Mouse (Mus musculus) MEL (cell line): ENCODE data around the gene Sik3. TPM values are rescaled to one million over a fixed set of nuclear protein-coding genes. Genes with fewer than 3 reads are reported as not detected.

Experiments
- DNase-seq: peaks from one replicate; pipeline ENCODE4 v3.0.0; 2011; ENCODE audit warnings: low read depth, low spot score
- H3K27ac ChIP-seq: 2 replicates; pipeline ENCODE4 v1.5.1; 2012; ENCODE audit warnings: low read depth, mild to moderate bottlenecking, control low read depth, low read length, moderate library complexity; ENCODE audit not compliant: control insufficient read depth
- H3K27me3 ChIP-seq, 2 experiments: fragments of 150-350 bp in 1 of 2; sonication (generic) in 1 of 2; 2 replicates each; pipeline ENCODE4 v1.6.1; 2012; ENCODE audit warnings: low read length in 2 of 2, mild to moderate bottlenecking in 2 of 2, improper control_type of control experiment in 1 of 2, moderate library complexity in 1 of 2; ENCODE audit not compliant: insufficient read depth in 2 of 2, control insufficient read depth in 1 of 2
- H3K36me3 ChIP-seq, 2 experiments: 2 replicates each; pipeline ENCODE4 v1.6.1; 2012 to 2014; ENCODE audit warnings: low read length in 2 of 2, improper control_type of control experiment in 1 of 2, inconsistent platforms in 1 of 2, mild to moderate bottlenecking in 1 of 2; ENCODE audit not compliant: insufficient read depth in 2 of 2, control insufficient read depth in 1 of 2
- H3K4me1 ChIP-seq, 2 experiments: fragments of 150-350 bp in 1 of 2; sonication (generic) in 1 of 2; 2 replicates each; pipeline ENCODE4 v1.6.1; 2012; ENCODE audit warnings: low read length in 2 of 2, improper control_type of control experiment in 1 of 2, mild to moderate bottlenecking in 1 of 2; ENCODE audit not compliant: insufficient read depth in 2 of 2, control insufficient read depth in 1 of 2
- H3K4me3 ChIP-seq, 2 experiments: fragments of 150-350 bp in 1 of 2; sonication (generic) in 1 of 2; 2 replicates each; pipeline ENCODE4 v1.5.1; 2012; ENCODE audit warnings: low read depth in 2 of 2, low read length in 2 of 2, mild to moderate bottlenecking in 2 of 2, moderate library complexity in 2 of 2, control low read depth in 1 of 2, improper control_type of control experiment in 1 of 2; ENCODE audit not compliant: control insufficient read depth in 1 of 2, insufficient read depth in 1 of 2
- H3K79me2 ChIP-seq: 2 replicates; pipeline ENCODE4 v1.6.1; 2012; ENCODE audit warnings: mild to moderate bottlenecking, low read length, moderate library complexity; ENCODE audit not compliant: control insufficient read depth, poor library complexity, insufficient read depth
- H3K9ac ChIP-seq: 2 replicates; pipeline ENCODE4 v1.6.1; 2012; ENCODE audit warnings: low read depth, mild to moderate bottlenecking, control low read depth, low read length, moderate library complexity; ENCODE audit not compliant: control insufficient read depth, poor library complexity, severe bottlenecking
- H3K9me3 ChIP-seq: fragments of 150-350 bp; sonication (generic); replicated peaks from 2 replicates; pipeline ENCODE4 v1.6.1; 2012; ENCODE audit warnings: mild to moderate bottlenecking, low read length, improper control_type of control experiment, moderate library complexity; ENCODE audit not compliant: insufficient read depth
- BHLHE40 ChIP-seq: IDR thresholded peaks from 2 replicates; pipeline ENCODE4 v1.6.1; 2012; ENCODE audit warnings: low read depth, mild to moderate bottlenecking, inconsistent platforms, low read length, improper control_type of control experiment, borderline replicate concordance
- ELF1 ChIP-seq: IDR thresholded peaks from 2 replicates; pipeline ENCODE4 v1.6.1; 2014; ENCODE audit warnings: low read depth, mild to moderate bottlenecking, inconsistent platforms, low read length, improper control_type of control experiment, moderate library complexity
- EP300 ChIP-seq, 2 experiments: IDR thresholded peaks; 2 replicates each; pipeline ENCODE4 v1.6.1; 2011; ENCODE audit warnings: improper control_type of control experiment in 2 of 2, low read length in 2 of 2, low read depth in 1 of 2, mild to moderate bottlenecking in 1 of 2
- JUND ChIP-seq: IDR thresholded peaks from 2 replicates; pipeline ENCODE4 v1.6.1; 2011; ENCODE audit warnings: low read depth, mild to moderate bottlenecking, improper control_type of control experiment, low read length
- MAX ChIP-seq: IDR thresholded peaks from 2 replicates; pipeline ENCODE4 v1.6.1; 2011; ENCODE audit warnings: low read length, improper control_type of control experiment
- MEF2A ChIP-seq: IDR thresholded peaks from 2 replicates; pipeline ENCODE4 v1.6.1; 2014; ENCODE audit warnings: low read depth, mild to moderate bottlenecking, inconsistent platforms, low read length, improper control_type of control experiment; ENCODE audit not compliant: poor library complexity, insufficient replicate concordance, severe bottlenecking; ENCODE audit errors: extremely low read depth
- MYC ChIP-seq: IDR thresholded peaks from 2 replicates; pipeline ENCODE4 v1.6.1; 2011; ENCODE audit warnings: low read depth, mild to moderate bottlenecking, low read length, improper control_type of control experiment, moderate library complexity
- NELFE ChIP-seq: IDR thresholded peaks from 2 replicates; pipeline ENCODE4 v1.6.1; 2011; ENCODE audit warnings: low read depth, low read length, improper control_type of control experiment
- NRF1 ChIP-seq: IDR thresholded peaks from 2 replicates; pipeline ENCODE4 v1.6.1; 2014; ENCODE audit warnings: low read depth, mild to moderate bottlenecking, inconsistent platforms, low read length, improper control_type of control experiment, moderate library complexity; ENCODE audit not compliant: poor library complexity, insufficient read depth, severe bottlenecking
- TBP ChIP-seq: IDR thresholded peaks from 2 replicates; pipeline ENCODE4 v1.8.0; 2011; ENCODE audit warnings: low read depth, low read length, improper control_type of control experiment
- USF1 ChIP-seq: IDR thresholded peaks from 2 replicates; pipeline ENCODE4 v1.6.1; 2014; ENCODE audit warnings: low read depth, mild to moderate bottlenecking, inconsistent platforms, low read length, improper control_type of control experiment, moderate library complexity
- USF2 ChIP-seq, 2 experiments: IDR thresholded peaks; 2 replicates each; pipeline ENCODE4 v1.6.1; 2011 to 2012; ENCODE audit warnings: improper control_type of control experiment in 2 of 2, low read length in 2 of 2, borderline replicate concordance in 1 of 2, inconsistent platforms in 1 of 2, low read depth in 1 of 2, mild to moderate bottlenecking in 1 of 2; ENCODE audit not compliant: insufficient read depth in 1 of 2
- ZKSCAN1 ChIP-seq: IDR thresholded peaks from 2 replicates; pipeline ENCODE4 v1.6.1; 2012; ENCODE audit warnings: low read depth, mild to moderate bottlenecking, inconsistent platforms, low read length, improper control_type of control experiment, moderate library complexity
- ZNF384 ChIP-seq: IDR thresholded peaks from 2 replicates; pipeline ENCODE4 v1.6.1; 2012; ENCODE audit warnings: low read depth, mild to moderate bottlenecking, inconsistent platforms, low read length, improper control_type of control experiment
- polyA plus RNA-seq, 2 experiments: library from polyadenylated mRNA; stranded (reverse) in 1 of 2; unstranded in 1 of 2; fragments of >175 nt in 1 of 2; fragments of >200 nt in 1 of 2; gene quantifications; 2 replicates each; pipeline versions ENCODE4 v1.2.1 to v1.2.4; 2012; ENCODE audit warnings: low replicate concordance in 2 of 2, low read depth in 1 of 2; ENCODE audit not compliant: insufficient read length in 2 of 2, insufficient read depth in 1 of 2, missing spikeins in 1 of 2
- total RNA-seq: library from RNA; depleted of rRNA; stranded (reverse); fragments of 300-350 nt; gene quantifications from 2 replicates; pipeline ENCODE4 v1.2.3, GENCODE M21; 2012

The Sik3 gene
- total and polyA plus RNA-seq, 3 experiments, result 78.7 to 111 TPM; not detected in 1

DNA sequence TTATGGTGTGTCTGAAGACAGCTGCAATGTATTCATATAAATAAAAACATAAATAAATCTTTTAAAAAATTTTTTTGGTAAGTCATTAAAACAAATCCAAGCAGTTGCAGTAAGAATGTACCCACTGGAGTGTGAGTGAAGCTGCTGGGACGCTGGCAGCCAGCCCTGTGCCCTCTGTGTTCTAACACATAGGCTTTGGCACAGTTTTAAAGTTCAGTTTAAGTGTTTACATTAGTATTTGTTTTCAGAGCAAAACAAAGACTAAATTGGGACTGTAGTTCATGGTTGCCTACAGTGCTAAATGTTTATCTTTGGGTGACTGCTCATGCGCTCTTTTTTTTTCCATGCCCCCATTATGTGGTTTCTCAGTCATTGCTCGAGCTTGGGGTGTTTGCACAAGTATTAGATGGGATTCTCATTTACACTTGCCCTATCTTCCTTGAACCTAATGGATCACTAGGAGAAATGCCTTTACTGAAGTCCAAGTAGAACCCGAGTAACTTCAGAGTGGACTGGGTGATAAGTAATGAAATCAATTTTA is 145.7 kb downstream of the Sik3 start:
- peaks cover 19 to 25% of the 10 kb centered on the region in 2 experiments for H3K36me3 ChIP-seq

GRCm38 (mm10) chr9:46163430-46163829 is 150.8 kb downstream of the Sik3 start:
- no peak for DNase-seq
- H3K36me3 ChIP-seq, result peaks cover 6 to 13% of the 10 kb centered on the region in 2 experiments
- TF ChIP-seq TBP, result no peak
- no peaks in the 10 kb centered on the region for H3K27me3 ChIP-seq
- H3K27ac ChIP-seq, result no peak overlapping the region
- no peak overlapping the region for H3K9ac ChIP-seq
- H3K4me1 ChIP-seq, result no peaks in the 10 kb centered on the region; a peak in 2 of 4 replicates
- no peak overlapping the region for H3K4me3 ChIP-seq
- H3K9me3 ChIP-seq, result no peaks in the 10 kb centered on the region
- H3K79me2 ChIP-seq, result no peaks in the 10 kb centered on the region

More for the DNA sequence above, 145.7 kb downstream of the Sik3 start:
- no peak overlapping the region for H3K27ac ChIP-seq
- H3K4me1 ChIP-seq, result peaks cover 6 to 8% of the 10 kb centered on the region in 2 experiments; a peak in 3 of 4 replicates
- H3K27me3 ChIP-seq, result no peaks in the 10 kb centered on the region
- no peaks in the 10 kb centered on the region for H3K9me3 ChIP-seq
- DNase-seq, result no peak
- TF ChIP-seq ZKSCAN1 (no peak), USF1 (no peak)
- H3K79me2 ChIP-seq, result no peaks in the 10 kb centered on the region; the same call in 1 of the 2 replicates
- H3K4me3 ChIP-seq, result no peak overlapping the region
- no peak overlapping the region for H3K9ac ChIP-seq

DNA sequence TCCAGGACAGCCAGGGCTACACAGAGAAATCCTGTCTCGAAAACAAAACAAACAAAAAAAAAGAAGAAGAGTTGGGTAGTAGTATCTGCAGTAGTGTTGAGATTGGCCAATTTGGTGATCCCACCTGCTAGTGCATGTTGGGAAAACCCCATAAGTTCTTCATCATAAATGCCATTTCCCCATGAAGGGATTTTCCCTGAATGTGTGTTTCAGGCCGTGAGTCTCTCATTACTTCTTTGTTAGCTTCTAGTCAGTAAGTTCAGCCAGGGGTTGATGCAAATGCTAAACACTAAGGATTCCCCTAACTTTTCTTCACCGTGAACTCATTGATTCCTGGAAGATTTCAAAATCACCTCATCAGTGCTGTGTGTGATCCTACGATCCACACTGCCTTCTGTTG is 156.2 kb downstream of the Sik3 start:
- Histone ChIP-seq H3K79me2 (no peaks in the 10 kb centered on the region), H3K9me3 (no peaks in the 10 kb centered on the region), H3K4me1 (peaks cover 0 to 7% of the 10 kb centered on the region in 2 experiments; a peak in 3 of 4 replicates), H3K27ac (no peak overlapping the region), H3K9ac (no peak overlapping the region), H3K27me3 (no peaks in the 10 kb centered on the region), H3K4me3 (no peak overlapping the region), H3K36me3 (peaks cover 3 to 12% of the 10 kb centered on the region in 2 experiments; a peak in 3 of 4 replicates)
- TF ChIP-seq MAX, result no peak
- no peak for TF ChIP-seq JUND
- no peak for TF ChIP-seq NELFE
- TF ChIP-seq BHLHE40, result no peak
- TF ChIP-seq ELF1, result no peak
- TF ChIP-seq EP300 (IDR thresholded peaks at IDR 0.05; ENCODE audit: low read depth in 1 of 2, low read length in 2 of 2), result no peak
- TF ChIP-seq USF2 (IDR thresholded peaks at IDR 0.05; ENCODE audit: borderline replicate concordance in 1 of 2, insufficient read depth in 1 of 2, low read depth in 1 of 2, low read length in 2 of 2), result no peak
- no peak for TF ChIP-seq ZNF384
- no peak for TF ChIP-seq MEF2A
- no peak for TF ChIP-seq MYC
- no peak for TF ChIP-seq NRF1
- no peak for DNase-seq
